Mouse (Mus musculus): ENCODE results near the gene Mettl7a1.
"Not testable (repeated sequence)": the region's sequence is repeated elsewhere in the genome, so short reads cannot be mapped to it uniquely, and the experiment has no call there.

Gene Mettl7a1

GRCm38 (mm10) chr15:100304019-100304991 is at the start of gene Mettl7a1:
TSS of gene Mettl7a1 (plus strand) at chr15:100304140.
- peak; percentile 48 for DNase-seq (ENCODE audit: low read depth)

GRCm38 (mm10) chr15:100256386-100256785 is 47.6 kb upstream of the Mettl7a1 start:
- DNase-seq (ENCODE audit: low read depth): no peak

- no peak for DNase-seq (ENCODE audit: low read depth)
These were observed 46.6 kb upstream of the Mettl7a1 start for GRCm38 (mm10) chr15:100257305-100257704.

- no peak for DNase-seq (ENCODE audit: low read depth)
These were observed 45.1 kb upstream of the Mettl7a1 start for GRCm38 (mm10) chr15:100258646-100259425.

- not testable (repeated sequence) for DNase-seq (ENCODE audit: low read depth)
These were observed 43.6 kb upstream of the Mettl7a1 start for GRCm38 (mm10) chr15:100260351-100260750.

- no peak for DNase-seq (ENCODE audit: low read depth)
These were observed 40.6 kb upstream of the Mettl7a1 start for GRCm38 (mm10) chr15:100263246-100263905.

- no peak for DNase-seq (ENCODE audit: low read depth)
These were observed 38.2 kb upstream of the Mettl7a1 start for GRCm38 (mm10) chr15:100265586-100266325.

GRCm38 (mm10) chr15:100268916-100269315 is 35.0 kb upstream of the Mettl7a1 start:
- DNase-seq (ENCODE audit: low read depth): no peak

- no peak for DNase-seq (ENCODE audit: low read depth)
These were observed 34.2 kb upstream of the Mettl7a1 start for GRCm38 (mm10) chr15:100269776-100270175.

- not testable (repeated sequence) for DNase-seq (ENCODE audit: low read depth)
These were observed 33.3 kb upstream of the Mettl7a1 start for GRCm38 (mm10) chr15:100270609-100271008.

GRCm38 (mm10) chr15:100271411-100271810 is 32.5 kb upstream of the Mettl7a1 start:
- no peak for DNase-seq (ENCODE audit: low read depth)

- DNase-seq (ENCODE audit: low read depth): not testable (repeated sequence)
These were observed 30.1 kb upstream of the Mettl7a1 start for GRCm38 (mm10) chr15:100273791-100274308.

- DNase-seq (ENCODE audit: low read depth): no peak
These were observed 29.0 kb upstream of the Mettl7a1 start for GRCm38 (mm10) chr15:100274790-100275559.

GRCm38 (mm10) chr15:100276403-100276802 is 27.5 kb upstream of the Mettl7a1 start:
- no peak for DNase-seq (ENCODE audit: low read depth)

- DNase-seq (ENCODE audit: low read depth): no peak
These were observed 26.4 kb upstream of the Mettl7a1 start for GRCm38 (mm10) chr15:100277586-100277985.

- no peak for DNase-seq (ENCODE audit: low read depth)
These were observed 23.3 kb upstream of the Mettl7a1 start, which contains the start of gene Tmprss12 for GRCm38 (mm10) chr15:100280626-100281025. TSS of gene Tmprss12 (plus strand) at chr15:100280837.

- DNase-seq (ENCODE audit: low read depth): no peak
These were observed 15.0 kb upstream of the Mettl7a1 start for GRCm38 (mm10) chr15:100288980-100289379.

- DNase-seq (ENCODE audit: low read depth): no peak
These were observed 13.1 kb upstream of the Mettl7a1 start for GRCm38 (mm10) chr15:100290858-100291257.

GRCm38 (mm10) chr15:100292326-100292725 is 11.6 kb upstream of the Mettl7a1 start:
- DNase-seq (ENCODE audit: low read depth): no peak

GRCm38 (mm10) chr15:100297856-100298255 is 6.1 kb upstream of the Mettl7a1 start:
- no peak for DNase-seq (ENCODE audit: low read depth)

Data from fibroblast of lung, adult 2 months (primary cell).